Mouse (Mus musculus) lung, adult 2 months (tissue): ENCODE data around the gene Ccdc13.

Source experiments
- CTCF ChIP-seq: fragments of 200-500 bp; IDR thresholded peaks from 2 replicates; pipeline ENCODE4 v1.5.1; 2011; ENCODE audit warnings: mild to moderate bottlenecking, low read length, control low read depth; ENCODE audit not compliant: insufficient read depth
- POLR2A ChIP-seq: fragments of 200-500 bp; IDR thresholded peaks from 2 replicates; pipeline ENCODE4 v1.6.1; 2011; ENCODE audit warnings: low read depth, mild to moderate bottlenecking, control low read depth, low read length, borderline replicate concordance; ENCODE audit errors: extremely low read depth

DNA sequence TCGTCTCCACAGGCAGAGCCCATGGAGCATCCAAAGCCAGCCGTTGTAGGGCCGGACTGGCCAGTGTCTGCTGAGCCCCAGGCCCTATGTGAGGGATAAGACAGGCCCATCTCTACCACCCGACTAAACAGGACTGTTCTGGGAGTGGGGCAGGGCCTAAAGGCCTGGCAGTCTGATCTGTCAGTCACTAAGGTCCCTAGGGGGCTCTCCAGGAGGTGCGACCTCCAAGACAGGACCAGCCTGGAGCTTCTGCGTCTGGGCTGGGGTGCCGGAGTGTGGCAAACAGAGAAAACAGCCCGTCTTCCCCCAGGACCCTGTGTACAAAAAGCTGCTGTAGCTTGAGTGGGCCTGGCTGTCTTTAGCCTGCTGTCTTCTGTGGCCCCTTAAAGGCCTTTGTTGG, 77.5 kb downstream of the Ccdc13 start:
- TF ChIP-seq POLR2A (no peak), CTCF (no peak)
